Mouse (Mus musculus): ENCODE data around the gene Atg5.

- TF ChIP-seq FLI1 (IDR thresholded peaks at IDR 0.05; ENCODE audit: low read length): no peak
- no peak for TF ChIP-seq GATA1 (IDR thresholded peaks at IDR 0.05; ENCODE audit: borderline replicate concordance, low read length)
Measured at GRCm38 (mm10) chr10:44256624-44257023, 11.5 kb upstream of the Atg5 start.

Measured in megakaryocyte, embryonic 14.5 days (primary cell).